Mouse (Mus musculus): Measurements from ENCODE around the gene Acp4. TPM values are rescaled to one million over a fixed set of nuclear protein-coding genes. Genes with fewer than 3 reads are reported as not detected.
"Not testable (repeated sequence)": the region's sequence is repeated elsewhere in the genome, so short reads cannot be mapped to it uniquely, and the experiment has no call there.

The Acp4 gene
- total RNA-seq, 1 experiment, result 0.18 TPM

DNA sequence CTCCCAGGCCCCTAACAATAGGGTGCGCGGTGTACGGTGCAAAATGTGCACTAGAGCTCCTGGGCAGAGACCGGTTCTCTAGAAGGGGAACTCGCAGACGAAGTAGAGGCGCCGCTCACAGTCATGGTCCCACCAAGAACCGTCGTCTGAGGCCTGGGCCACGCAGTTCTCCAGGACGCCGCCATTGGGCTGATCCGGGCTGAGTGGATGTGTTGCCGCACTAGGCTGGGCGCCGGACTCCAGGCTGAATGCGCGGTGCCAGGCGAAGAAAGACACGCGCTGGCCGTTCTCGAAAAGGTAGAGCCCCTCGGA is 47.2 kb upstream of the Acp4 start:
- TF ChIP-seq HCFC1 (IDR thresholded peaks at IDR 0.05; ENCODE audit: borderline replicate concordance, insufficient read depth, low read length) (no peak), CHD2 (IDR thresholded peaks at IDR 0.05; ENCODE audit: low read depth, low read length) (no peak), ZC3H11A (IDR thresholded peaks at IDR 0.05; ENCODE audit: borderline replicate concordance, low read depth, low read length) (no peak), ZNF384 (IDR thresholded peaks at IDR 0.05; ENCODE audit: low read depth, low read length) (no peak), MAFK (IDR thresholded peaks at IDR 0.05; ENCODE audit: insufficient read depth, low read depth, low read length) (no peak)
- Histone ChIP-seq H3K9me3 (ENCODE audit: control insufficient read depth, insufficient read depth, low read depth, low read length) (no peaks in the 10 kb centered on the region), H3K9ac (ENCODE audit: insufficient read depth, low read depth, low read length, poor library complexity, severe bottlenecking) (peak overlapping the region; percentile 97), H3K4me1 (ENCODE audit: control insufficient read depth in 2 of 2, insufficient read depth in 2 of 2, low read length in 2 of 2, poor library complexity in 1 of 2) (peaks cover 1 to 18% of the 10 kb centered on the region in 2 experiments; a peak in 3 of 4 replicates), H3K36me3 (ENCODE audit: control insufficient read depth, insufficient read depth, low read length, poor library complexity, severe bottlenecking) (no peaks in the 10 kb centered on the region), H3K27ac (ENCODE audit: insufficient read depth, low read depth, low read length, poor library complexity, severe bottlenecking) (peak overlapping the region; percentile 78), H3K4me3 (ENCODE audit: insufficient read depth in 1 of 2, low read depth in 1 of 2, low read length in 2 of 2, poor library complexity in 1 of 2, severe bottlenecking in 1 of 2) (peak overlapping the region; percentile 75 to 81)
- in situ Hi-C loops (cut with MboI; ENCODE audit: low sequenced_read_pairs in 2 of 2, unreplicated experiment in 2 of 2), result no loop called here
- DNase-seq (ENCODE audit: low read depth, low spot score), result no peak

GRCm38 (mm10) chr7:44303346-44304340 is 46.5 kb upstream of the Acp4 start:
- Histone ChIP-seq H3K4me1 (ENCODE audit: control insufficient read depth in 2 of 2, insufficient read depth in 2 of 2, low read length in 2 of 2, poor library complexity in 1 of 2) (peaks cover 1 to 18% of the 10 kb centered on the region in 2 experiments; a peak in 3 of 4 replicates), H3K9ac (ENCODE audit: insufficient read depth, low read depth, low read length, poor library complexity, severe bottlenecking) (peak overlapping the region; percentile 97), H3K27ac (ENCODE audit: insufficient read depth, low read depth, low read length, poor library complexity, severe bottlenecking) (no peak overlapping the region), H3K36me3 (ENCODE audit: control insufficient read depth, insufficient read depth, low read length, poor library complexity, severe bottlenecking) (no peaks in the 10 kb centered on the region), H3K4me3 (ENCODE audit: insufficient read depth in 1 of 2, low read depth in 1 of 2, low read length in 2 of 2, poor library complexity in 1 of 2, severe bottlenecking in 1 of 2) (peak overlapping the region; percentile 75 to 81), H3K9me3 (ENCODE audit: control insufficient read depth, insufficient read depth, low read depth, low read length) (no peaks in the 10 kb centered on the region)
- DNase-seq (ENCODE audit: low read depth, low spot score), result no peak
- in situ Hi-C loops (cut with MboI; ENCODE audit: low sequenced_read_pairs in 2 of 2, unreplicated experiment in 2 of 2), result no loop called here
- peak; percentile 37; the same call in 1 of the 2 replicates for TF ChIP-seq MAFK (IDR thresholded peaks at IDR 0.05; ENCODE audit: insufficient read depth, low read depth, low read length)
- no peak for TF ChIP-seq CHD2 (IDR thresholded peaks at IDR 0.05; ENCODE audit: low read depth, low read length)

GRCm38 (mm10) chr7:44297501-44297900 is 40.3 kb upstream of the Acp4 start:
- in situ Hi-C loops (cut with MboI; ENCODE audit: low sequenced_read_pairs in 2 of 2, unreplicated experiment in 2 of 2); H3K4me3 ChIP-seq (ENCODE audit: insufficient read depth in 1 of 2, low read depth in 1 of 2, low read length in 2 of 2, poor library complexity in 1 of 2, severe bottlenecking in 1 of 2); DNase-seq (ENCODE audit: low read depth, low spot score); H3K27ac ChIP-seq (ENCODE audit: insufficient read depth, low read depth, low read length, poor library complexity, severe bottlenecking); H3K4me1 ChIP-seq (ENCODE audit: control insufficient read depth in 2 of 2, insufficient read depth in 2 of 2, low read length in 2 of 2, poor library complexity in 1 of 2); H3K9ac ChIP-seq (ENCODE audit: insufficient read depth, low read depth, low read length, poor library complexity, severe bottlenecking); H3K9me3 ChIP-seq (ENCODE audit: control insufficient read depth, insufficient read depth, low read depth, low read length); H3K36me3 ChIP-seq (ENCODE audit: control insufficient read depth, insufficient read depth, low read length, poor library complexity, severe bottlenecking): not testable (repeated sequence)

GRCm38 (mm10) chr7:44291418-44291817 is 34.2 kb upstream of the Acp4 start:
- H3K9ac ChIP-seq (ENCODE audit: insufficient read depth, low read depth, low read length, poor library complexity, severe bottlenecking), result no peak overlapping the region
- H3K4me3 ChIP-seq (ENCODE audit: insufficient read depth in 1 of 2, low read depth in 1 of 2, low read length in 2 of 2, poor library complexity in 1 of 2, severe bottlenecking in 1 of 2), result no peak overlapping the region
- H3K27ac ChIP-seq (ENCODE audit: insufficient read depth, low read depth, low read length, poor library complexity, severe bottlenecking), result peak overlapping the region; percentile 59
- H3K4me1 ChIP-seq (ENCODE audit: control insufficient read depth in 2 of 2, insufficient read depth in 2 of 2, low read length in 2 of 2, poor library complexity in 1 of 2), result no peaks in the 10 kb centered on the region
- in situ Hi-C loops (cut with MboI; ENCODE audit: low sequenced_read_pairs in 2 of 2, unreplicated experiment in 2 of 2), result no loop called here
- H3K9me3 ChIP-seq (ENCODE audit: control insufficient read depth, insufficient read depth, low read depth, low read length), result no peaks in the 10 kb centered on the region
- H3K36me3 ChIP-seq (ENCODE audit: control insufficient read depth, insufficient read depth, low read length, poor library complexity, severe bottlenecking), result no peaks in the 10 kb centered on the region
- no peak for DNase-seq (ENCODE audit: low read depth, low spot score)
- TF ChIP-seq MAFK (IDR thresholded peaks at IDR 0.05; ENCODE audit: insufficient read depth, low read depth, low read length), result peak; percentile 72; the same call in 1 of the 2 replicates
- TF ChIP-seq ZC3H11A (IDR thresholded peaks at IDR 0.05; ENCODE audit: borderline replicate concordance, low read depth, low read length), result no peak

DNA sequence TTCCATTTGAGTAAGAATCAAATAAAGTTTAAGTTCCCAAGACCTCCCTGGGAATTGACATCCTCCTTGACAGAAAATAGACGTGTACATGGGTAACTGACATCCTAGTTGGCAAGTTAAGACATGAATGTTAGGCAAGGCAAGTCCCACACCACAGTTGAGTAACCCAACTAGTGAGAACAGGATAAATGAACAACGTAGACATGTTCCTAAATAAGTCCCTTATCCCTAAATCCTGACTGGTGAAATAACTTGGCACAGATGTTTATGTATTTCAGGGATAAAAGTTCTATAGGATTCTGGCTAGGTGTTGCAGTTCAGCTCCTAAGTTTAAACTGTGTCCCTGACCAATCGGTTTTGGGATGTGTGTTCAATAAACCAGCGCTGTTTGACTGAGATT is 33.8 kb upstream of the Acp4 start:
- in situ Hi-C loops (cut with MboI; ENCODE audit: low sequenced_read_pairs in 2 of 2, unreplicated experiment in 2 of 2), result no loop called here
- H3K4me3 ChIP-seq (ENCODE audit: insufficient read depth in 1 of 2, low read depth in 1 of 2, low read length in 2 of 2, poor library complexity in 1 of 2, severe bottlenecking in 1 of 2), result no peak overlapping the region
- DNase-seq (ENCODE audit: low read depth, low spot score), result no peak
- H3K9me3 ChIP-seq (ENCODE audit: control insufficient read depth, insufficient read depth, low read depth, low read length), result no peaks in the 10 kb centered on the region
- no peaks in the 10 kb centered on the region for H3K36me3 ChIP-seq (ENCODE audit: control insufficient read depth, insufficient read depth, low read length, poor library complexity, severe bottlenecking)
- H3K9ac ChIP-seq (ENCODE audit: insufficient read depth, low read depth, low read length, poor library complexity, severe bottlenecking), result no peak overlapping the region
- TF ChIP-seq ZC3H11A (IDR thresholded peaks at IDR 0.05; ENCODE audit: borderline replicate concordance, low read depth, low read length) (no peak), HCFC1 (IDR thresholded peaks at IDR 0.05; ENCODE audit: borderline replicate concordance, insufficient read depth, low read length) (no peak), CHD2 (IDR thresholded peaks at IDR 0.05; ENCODE audit: low read depth, low read length) (no peak), ZNF384 (IDR thresholded peaks at IDR 0.05; ENCODE audit: low read depth, low read length) (no peak), MAFK (IDR thresholded peaks at IDR 0.05; ENCODE audit: insufficient read depth, low read depth, low read length) (no peak)
- H3K4me1 ChIP-seq (ENCODE audit: control insufficient read depth in 2 of 2, insufficient read depth in 2 of 2, low read length in 2 of 2, poor library complexity in 1 of 2), result no peaks in the 10 kb centered on the region
- no peak overlapping the region; the same call in 1 of the 2 replicates for H3K27ac ChIP-seq (ENCODE audit: insufficient read depth, low read depth, low read length, poor library complexity, severe bottlenecking)
